Mouse (Mus musculus): ENCODE measurements around the gene Celf5. TPM values are rescaled to one million over a fixed set of nuclear protein-coding genes. Genes with fewer than 3 reads are reported as not detected.
"Not testable (repeated sequence)": the region's sequence is repeated elsewhere in the genome, so short reads cannot be mapped to it uniquely, and the experiment has no call there.

Gene Celf5
- polyA plus RNA-seq, 1 experiment, result not detected

DNA sequence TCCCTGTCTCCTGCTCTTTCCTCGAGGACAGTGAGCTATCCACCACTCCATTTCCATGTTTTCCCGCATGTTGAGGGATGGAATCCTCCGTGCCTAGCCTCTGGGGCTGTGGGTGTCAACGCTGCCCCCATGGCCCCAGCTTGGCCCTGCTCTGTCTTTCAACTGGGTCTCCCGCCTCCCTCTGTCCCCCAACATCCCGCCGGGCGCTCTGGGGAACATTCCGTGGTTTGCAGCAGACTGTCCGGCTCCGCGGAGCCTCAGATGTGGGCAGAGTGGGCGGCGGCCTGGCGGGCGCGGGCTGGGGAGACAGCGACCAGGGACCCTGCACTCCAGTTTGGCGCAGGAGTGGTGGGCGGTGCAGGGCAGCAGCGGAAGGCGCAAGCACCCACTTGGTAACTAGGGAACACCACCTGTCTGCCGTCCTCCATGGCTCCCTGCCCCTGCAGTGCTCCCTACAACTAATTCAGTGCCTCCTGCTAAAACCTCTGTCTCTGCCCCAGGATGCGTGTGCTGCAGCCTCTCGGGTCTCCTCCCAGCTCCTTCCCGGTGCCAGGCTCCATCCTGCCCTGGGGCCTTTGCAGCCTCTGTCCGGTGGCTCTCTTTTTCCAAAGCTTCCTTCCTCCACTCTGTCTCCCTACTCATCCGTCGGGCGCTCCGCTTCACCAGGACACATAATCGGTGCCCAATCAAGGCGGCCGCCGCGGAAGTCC lies 30.1 kb downstream of the Celf5 start:
- Histone ChIP-seq H3K4me3 (replicated peaks) (no peak overlapping the region), H3K9me3 (ENCODE audit: control insufficient read depth, low read length) (peaks cover 2% of the 10 kb centered on the region; the same call in 1 of the 2 replicates), H3K4me1 (ENCODE audit: control insufficient read depth) (peaks cover 7% of the 10 kb centered on the region), H3K27me3 (ENCODE audit: control insufficient read depth) (peaks cover 74% of the 10 kb centered on the region), H3K36me3 (ENCODE audit: control insufficient read depth) (no peaks in the 10 kb centered on the region)
- TF ChIP-seq TAL1 (IDR thresholded peaks at IDR 0.05; ENCODE audit: low read length) (no peak), GATA1 (IDR thresholded peaks at IDR 0.05; ENCODE audit: low read length) (no peak)

DNA sequence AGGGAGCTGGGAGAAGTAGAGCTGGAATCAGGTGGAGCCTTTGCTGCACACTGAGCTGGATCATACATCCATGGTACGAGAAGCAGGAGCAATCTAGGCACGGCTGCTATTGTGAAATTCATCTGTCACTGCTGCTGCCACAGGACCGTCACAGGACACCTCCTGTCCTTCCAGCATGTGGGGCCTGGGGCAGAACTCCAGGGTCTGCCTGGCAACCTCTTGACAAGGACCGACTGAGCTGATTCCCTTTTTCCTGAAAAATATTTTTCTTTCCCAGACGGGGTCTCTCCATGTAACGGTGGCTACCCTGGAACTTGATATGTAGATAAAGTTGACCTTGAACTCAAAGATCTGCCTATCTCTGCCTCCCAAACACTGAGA lies 31.2 kb downstream of the Celf5 start:
- no peak for TF ChIP-seq TAL1 (IDR thresholded peaks at IDR 0.05; ENCODE audit: low read length)
- TF ChIP-seq GATA1 (IDR thresholded peaks at IDR 0.05; ENCODE audit: low read length), result no peak
- Histone ChIP-seq H3K36me3 (ENCODE audit: control insufficient read depth) (no peaks in the 10 kb centered on the region), H3K4me3 (replicated peaks) (no peak overlapping the region), H3K27me3 (ENCODE audit: control insufficient read depth) (peaks cover 64% of the 10 kb centered on the region), H3K4me1 (ENCODE audit: control insufficient read depth) (no peaks in the 10 kb centered on the region), H3K9me3 (ENCODE audit: control insufficient read depth, low read length) (peaks cover 2% of the 10 kb centered on the region; the same call in 1 of the 2 replicates)

DNA sequence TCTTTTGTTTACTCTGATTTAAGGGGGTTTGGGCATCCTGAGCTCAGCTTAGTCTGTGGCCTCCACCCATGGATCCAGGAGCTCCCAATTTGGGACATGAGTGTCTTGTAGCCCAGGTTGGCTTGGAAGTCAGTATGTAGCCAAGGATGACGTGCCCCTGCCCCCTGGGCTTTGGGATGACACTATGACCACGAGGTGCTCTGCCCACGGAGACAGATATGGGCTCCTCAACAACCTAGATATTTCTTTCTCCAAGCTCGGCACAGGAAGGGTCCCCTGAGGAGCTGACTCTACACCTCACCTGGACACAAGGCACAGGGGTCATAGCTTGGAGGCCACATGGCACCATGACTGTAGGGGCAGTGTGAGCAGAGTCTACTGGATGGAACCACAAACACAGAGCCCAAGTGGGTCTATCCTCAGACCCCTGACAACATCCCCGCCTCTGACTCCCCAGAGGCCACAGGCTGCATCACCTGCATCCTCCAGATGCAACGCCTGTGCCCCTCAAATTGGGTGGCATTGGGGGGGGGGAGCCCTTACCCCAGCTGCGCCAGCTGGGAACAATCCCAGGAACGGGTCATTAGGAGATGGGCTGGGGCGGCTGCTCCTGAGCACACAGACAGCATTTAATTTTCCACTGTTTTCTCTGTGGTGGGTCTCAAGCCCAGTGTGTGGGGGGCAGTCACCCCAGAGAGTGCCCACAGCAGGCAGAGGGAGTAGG lies 31.7 kb downstream of the Celf5 start:
- H3K27me3 ChIP-seq (ENCODE audit: control insufficient read depth), result peaks cover 60% of the 10 kb centered on the region
- peaks cover 2% of the 10 kb centered on the region; the same call in 1 of the 2 replicates for H3K9me3 ChIP-seq (ENCODE audit: control insufficient read depth, low read length)
- no peaks in the 10 kb centered on the region for H3K4me1 ChIP-seq (ENCODE audit: control insufficient read depth)
- TF ChIP-seq GATA1 (IDR thresholded peaks at IDR 0.05; ENCODE audit: low read length) (no peak), TAL1 (IDR thresholded peaks at IDR 0.05; ENCODE audit: low read length) (no peak)
- no peaks in the 10 kb centered on the region for H3K36me3 ChIP-seq (ENCODE audit: control insufficient read depth)
- H3K4me3 ChIP-seq (replicated peaks), result no peak overlapping the region

DNA sequence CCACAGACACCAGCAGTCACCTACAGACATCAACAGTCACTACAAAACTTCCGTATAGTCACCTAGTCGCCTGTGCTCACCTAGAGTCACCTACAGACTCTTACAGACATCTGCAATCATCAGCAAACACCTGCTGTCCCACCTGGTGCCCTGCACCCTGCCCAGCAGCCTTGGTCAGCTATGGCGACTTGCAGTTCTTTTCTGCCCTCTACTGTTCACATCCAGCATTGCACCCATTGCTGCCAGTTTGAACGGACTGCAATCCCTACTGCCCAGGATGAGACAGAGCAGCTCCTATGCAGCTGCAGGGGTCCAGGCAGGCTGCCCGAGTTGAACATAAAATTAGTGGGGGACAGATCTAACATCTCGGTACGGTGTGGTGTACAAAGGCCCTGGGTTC lies 32.4 kb downstream of the Celf5 start:
- Histone ChIP-seq H3K4me1 (ENCODE audit: control insufficient read depth) (no peaks in the 10 kb centered on the region), H3K36me3 (ENCODE audit: control insufficient read depth) (no peaks in the 10 kb centered on the region), H3K4me3 (replicated peaks) (no peak overlapping the region), H3K27me3 (ENCODE audit: control insufficient read depth) (peaks cover 54% of the 10 kb centered on the region), H3K9me3 (ENCODE audit: control insufficient read depth, low read length) (peaks cover 2% of the 10 kb centered on the region; the same call in 1 of the 2 replicates)
- TF ChIP-seq TAL1 (IDR thresholded peaks at IDR 0.05; ENCODE audit: low read length) (no peak), GATA1 (IDR thresholded peaks at IDR 0.05; ENCODE audit: low read length) (no peak)

DNA sequence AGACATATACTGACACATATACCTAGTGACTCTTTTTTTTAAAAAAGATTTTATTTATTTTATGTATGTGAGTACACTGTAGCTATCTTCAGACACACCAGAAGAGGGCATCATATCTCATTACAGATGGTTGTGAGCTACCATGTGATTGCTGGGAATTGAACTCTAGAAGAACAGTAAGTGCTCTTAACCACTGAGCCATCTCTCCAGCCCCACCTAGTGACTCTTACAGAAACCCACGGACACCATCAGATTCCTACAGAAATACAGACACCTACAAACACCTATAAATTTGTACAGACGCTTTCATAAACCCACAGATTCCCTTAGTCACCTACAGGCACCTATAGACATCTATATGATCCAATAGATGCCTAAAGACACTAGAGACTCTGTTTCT lies 37.0 kb downstream of the Celf5 start:
- not testable (repeated sequence) for H3K36me3 ChIP-seq (ENCODE audit: control insufficient read depth)

DNA sequence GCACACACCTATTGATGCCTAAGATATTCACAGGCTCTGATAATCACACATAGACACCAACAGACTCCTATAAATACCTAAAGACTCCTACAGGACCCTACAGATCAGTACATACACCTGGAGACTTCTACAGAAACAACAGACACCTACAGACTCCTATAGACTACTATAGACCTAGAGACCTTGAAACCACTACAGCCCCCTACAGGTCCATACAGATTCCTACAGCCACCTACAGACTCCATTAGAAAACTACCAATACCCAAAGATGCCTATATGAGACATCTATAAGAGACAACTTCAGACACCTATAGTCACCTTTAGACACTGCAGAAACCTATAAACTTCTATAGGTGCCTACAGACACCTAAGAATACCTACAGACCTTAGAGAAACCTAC lies 41.5 kb downstream of the Celf5 start:
- no peaks in the 10 kb centered on the region for H3K9me3 ChIP-seq (ENCODE audit: control insufficient read depth, low read length)

More for the DNA sequence above, 37.0 kb downstream of the Celf5 start:
- not testable (repeated sequence) for H3K9me3 ChIP-seq (ENCODE audit: control insufficient read depth, low read length); H3K4me1 ChIP-seq (ENCODE audit: control insufficient read depth); H3K4me3 ChIP-seq (replicated peaks)
- peaks cover 27% of the 10 kb centered on the region for H3K27me3 ChIP-seq (ENCODE audit: control insufficient read depth)

DNA sequence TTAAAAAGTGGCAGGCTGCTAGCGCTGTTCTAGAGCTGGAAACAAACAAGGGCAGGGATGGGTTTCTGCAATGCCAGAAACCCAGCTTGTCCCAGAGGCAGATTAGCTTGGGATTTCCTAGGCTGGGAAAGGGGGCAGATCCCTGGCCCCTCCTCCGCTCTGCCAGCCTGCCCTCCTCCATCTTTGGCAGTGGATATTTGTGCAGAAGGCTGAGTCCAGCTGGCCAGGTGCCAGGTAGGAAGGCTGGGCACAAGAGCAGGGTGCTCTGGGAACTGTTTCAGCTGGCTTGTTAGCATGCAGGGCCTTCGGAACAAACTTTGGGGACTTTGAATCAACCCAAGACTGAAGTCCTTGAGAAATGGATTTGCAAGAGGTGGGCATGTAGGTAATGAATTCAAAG lies 47.1 kb downstream of the Celf5 start:
- peaks cover 32% of the 10 kb centered on the region for H3K4me1 ChIP-seq (ENCODE audit: control insufficient read depth)
- H3K27me3 ChIP-seq (ENCODE audit: control insufficient read depth), result peaks cover 25% of the 10 kb centered on the region
- TF ChIP-seq GATA1 (IDR thresholded peaks at IDR 0.05; ENCODE audit: low read length) (no peak), TAL1 (IDR thresholded peaks at IDR 0.05; ENCODE audit: low read length) (no peak)
- no peak overlapping the region for H3K4me3 ChIP-seq (replicated peaks)
- 0 out of 2 replicates have a peak, but pooled peaks cover 2% of the 10 kb centered on the region for H3K9me3 ChIP-seq (ENCODE audit: control insufficient read depth, low read length)
- H3K36me3 ChIP-seq (ENCODE audit: control insufficient read depth), result no peaks in the 10 kb centered on the region

More for the DNA sequence above, 41.5 kb downstream of the Celf5 start:
- Histone ChIP-seq H3K4me3 (replicated peaks) (no peak overlapping the region), H3K36me3 (ENCODE audit: control insufficient read depth) (no peaks in the 10 kb centered on the region), H3K4me1 (ENCODE audit: control insufficient read depth) (no peaks in the 10 kb centered on the region), H3K27me3 (ENCODE audit: control insufficient read depth) (peaks cover 20% of the 10 kb centered on the region)
- TF ChIP-seq TAL1 (IDR thresholded peaks at IDR 0.05; ENCODE audit: low read length) (no peak), GATA1 (IDR thresholded peaks at IDR 0.05; ENCODE audit: low read length) (no peak)

DNA sequence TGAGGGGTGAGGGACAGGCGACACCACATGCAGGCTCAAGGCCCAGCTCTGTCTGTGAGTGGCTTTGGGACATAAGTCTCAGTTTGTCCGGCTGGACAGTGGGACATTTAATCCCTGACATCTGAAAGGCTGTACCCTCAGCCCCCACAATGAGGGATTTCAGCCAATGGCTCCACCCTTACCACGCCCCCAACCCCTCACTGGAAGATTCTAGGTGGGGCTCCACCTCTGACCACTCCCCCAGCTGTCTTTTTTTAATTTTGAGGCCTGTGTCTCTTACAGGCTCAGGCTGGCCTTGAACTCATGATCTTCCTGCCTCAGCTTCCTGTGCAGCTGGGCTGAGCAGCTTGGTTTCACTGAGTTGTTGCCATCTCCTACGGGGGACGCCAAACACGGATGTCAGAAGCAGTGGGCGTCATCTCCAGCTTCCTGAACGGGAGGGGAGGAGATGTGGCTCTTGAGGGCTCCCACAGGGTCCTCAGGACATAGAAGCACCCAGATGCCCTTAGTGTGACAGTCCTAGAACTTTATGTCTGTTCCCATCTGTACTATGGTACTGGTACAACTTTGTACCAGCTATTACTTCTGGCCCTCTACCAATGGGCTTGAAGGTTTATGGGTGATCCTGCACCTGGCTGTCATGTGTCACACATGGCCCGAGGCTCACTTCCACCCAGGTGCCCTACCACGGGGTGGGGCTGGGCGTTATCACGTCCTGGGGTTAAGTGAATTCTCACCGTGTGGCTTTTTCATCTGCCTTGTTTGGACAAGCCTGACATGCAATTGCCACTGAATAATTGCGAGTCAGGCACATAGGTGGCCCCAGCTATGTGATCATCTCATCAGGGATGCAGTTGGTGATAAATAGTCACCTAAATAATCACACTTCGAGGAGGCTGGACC lies 47.9 kb downstream of the Celf5 start:
- 0 out of 2 replicates have a peak, but pooled peaks cover 2% of the 10 kb centered on the region for H3K9me3 ChIP-seq (ENCODE audit: control insufficient read depth, low read length)
- peaks cover 34% of the 10 kb centered on the region for H3K27me3 ChIP-seq (ENCODE audit: control insufficient read depth)
- H3K36me3 ChIP-seq (ENCODE audit: control insufficient read depth), result no peaks in the 10 kb centered on the region
- peaks cover 40% of the 10 kb centered on the region for H3K4me1 ChIP-seq (ENCODE audit: control insufficient read depth)
- no peak overlapping the region for H3K4me3 ChIP-seq (replicated peaks)
- TF ChIP-seq TAL1 (IDR thresholded peaks at IDR 0.05; ENCODE audit: low read length) (no peak), GATA1 (IDR thresholded peaks at IDR 0.05; ENCODE audit: low read length) (no peak)

All from erythroblast, embryonic 14.5 days (primary cell).